Mouse (Mus musculus) E14TG2a.4 (cell line): ENCODE measurements at regions not wholly inside any gene's neighbourhood (a gene's known extent, or its start where the extent isn't known, plus 50 kb on each side); places are given as distances from the start of the nearest gene placed in this dataset.

Experiments used
- CTCF ChIP-seq: conservative IDR thresholded peaks from 2 replicates; pipeline ENCODE4 v1.5.1; 2014; ENCODE audit warnings: low read length
- POU5F1 ChIP-seq: IDR thresholded peaks from 2 replicates; pipeline ENCODE4 v1.6.1; 2014; ENCODE audit warnings: low read length, borderline replicate concordance

- TF ChIP-seq CTCF = no peak
- no peak for TF ChIP-seq POU5F1
Observed at GRCm38 (mm10) chr5:91693277-91693676, 175.9 kb downstream of the Parm1 start.
